Mouse (Mus musculus): ENCODE measurements at regions not wholly inside any gene's neighbourhood (a gene's known extent, or its start where the extent isn't known, plus 50 kb on each side); places are given as distances from the start of the nearest gene placed in this dataset.

DNA sequence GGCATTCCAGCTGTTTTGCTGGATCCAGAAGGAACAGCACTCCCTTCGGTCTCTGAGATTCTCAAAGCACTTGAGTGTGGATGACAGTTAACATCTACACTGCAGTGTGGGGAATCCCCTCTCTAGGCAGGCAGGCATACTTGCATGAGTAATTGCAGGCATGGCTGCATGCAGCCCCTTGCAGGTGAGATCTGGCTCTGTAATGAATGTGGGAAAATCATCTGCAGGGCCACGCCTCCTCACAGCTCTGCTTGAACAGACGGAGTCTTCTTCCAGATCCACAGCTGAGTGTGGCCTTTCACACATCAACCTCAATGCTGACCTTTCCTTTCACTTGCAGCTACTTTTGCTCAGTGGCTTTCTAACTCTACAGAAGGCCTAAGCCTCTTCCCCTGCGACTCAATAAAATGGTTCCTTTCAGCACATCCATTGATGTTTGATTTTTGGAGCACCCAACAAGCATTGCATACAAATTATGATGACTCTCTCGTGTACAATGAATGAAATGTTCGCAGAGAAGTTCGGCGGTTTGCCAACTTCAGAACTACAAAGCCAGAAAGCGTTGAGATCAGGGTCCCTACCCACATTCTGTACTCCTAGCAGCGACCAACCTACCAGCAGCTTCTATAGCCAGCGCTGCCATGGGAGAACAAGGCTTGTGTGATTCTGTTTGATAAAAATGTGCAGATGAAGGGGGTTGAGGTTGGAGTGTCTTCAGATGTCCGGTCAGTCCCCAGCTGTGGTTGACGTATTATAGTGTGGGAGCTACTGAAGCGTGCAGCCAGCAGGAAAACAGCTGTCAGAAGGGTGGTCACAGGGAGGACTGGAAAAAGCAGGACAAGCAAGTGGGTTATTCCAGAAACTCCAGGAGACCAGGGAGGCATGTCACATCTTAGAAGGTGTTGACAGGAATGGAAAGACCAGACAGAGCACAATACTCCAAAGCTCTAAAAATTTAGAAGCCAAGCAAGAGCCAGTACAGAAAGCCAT, 211.1 kb downstream of the Gm5447 start:
- Histone ChIP-seq H3K36me3 (replicated peaks; ENCODE audit: low read length) (no peaks in the 10 kb centered on the region), H3K9me3 (no peaks in the 10 kb centered on the region), H3K27me3 (replicated peaks) (peaks cover 3% of the 10 kb centered on the region), H3K4me1 (0 out of 2 replicates have a peak, but pooled peaks cover 3% of the 10 kb centered on the region), H3K4me3 (replicated peaks) (no peak overlapping the region)
- TF ChIP-seq FLI1 (IDR thresholded peaks at IDR 0.05; ENCODE audit: low read length): no peak
- TF ChIP-seq GATA1 (IDR thresholded peaks at IDR 0.05; ENCODE audit: borderline replicate concordance, low read length): no peak

DNA sequence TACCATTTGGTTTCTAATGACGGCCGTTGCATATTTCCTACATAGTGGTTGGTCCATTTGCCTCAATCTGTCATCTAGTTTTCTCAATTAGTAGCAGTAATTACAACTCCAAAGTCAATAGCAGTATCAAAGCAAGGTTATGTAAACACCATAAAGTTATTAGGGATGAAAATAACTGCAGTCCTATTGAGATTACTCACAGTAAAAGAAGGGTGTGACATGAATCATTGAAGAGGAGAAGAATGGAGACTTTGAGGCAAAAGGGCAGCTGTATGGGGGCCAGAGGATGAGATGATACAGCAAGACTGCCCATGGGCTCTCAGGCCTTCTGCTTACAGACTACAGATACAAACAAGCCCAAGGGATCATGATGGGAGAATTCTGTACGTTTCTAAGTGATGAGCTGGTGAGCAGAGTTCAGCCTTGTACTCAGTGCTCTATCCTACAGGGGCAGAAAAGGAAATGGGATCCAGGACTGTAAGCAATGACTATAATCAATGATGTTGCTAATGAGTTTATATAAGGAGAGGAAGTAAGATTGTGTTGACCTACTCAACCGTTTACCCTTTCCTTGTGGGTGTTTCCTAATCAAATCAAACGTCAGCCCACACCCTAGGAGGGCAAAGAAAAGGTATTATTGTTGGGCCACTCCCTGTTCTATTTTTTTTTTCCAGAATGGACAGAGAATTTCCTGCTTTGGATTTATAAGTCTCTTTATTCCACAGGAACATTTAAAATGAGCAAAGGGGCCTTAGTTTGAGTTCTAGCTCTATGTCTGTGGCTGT, 213.0 kb downstream of the Gm5447 start:
- H3K4me3 ChIP-seq (replicated peaks): no peak overlapping the region
- peaks cover 3% of the 10 kb centered on the region for H3K27me3 ChIP-seq (replicated peaks)
- H3K36me3 ChIP-seq (replicated peaks; ENCODE audit: low read length): no peaks in the 10 kb centered on the region
- 0 out of 2 replicates have a peak, but pooled peaks cover 4% of the 10 kb centered on the region for H3K4me1 ChIP-seq
- TF ChIP-seq FLI1 (IDR thresholded peaks at IDR 0.05; ENCODE audit: low read length) (no peak), GATA1 (IDR thresholded peaks at IDR 0.05; ENCODE audit: borderline replicate concordance, low read length) (no peak)
- H3K9me3 ChIP-seq: no peaks in the 10 kb centered on the region

DNA sequence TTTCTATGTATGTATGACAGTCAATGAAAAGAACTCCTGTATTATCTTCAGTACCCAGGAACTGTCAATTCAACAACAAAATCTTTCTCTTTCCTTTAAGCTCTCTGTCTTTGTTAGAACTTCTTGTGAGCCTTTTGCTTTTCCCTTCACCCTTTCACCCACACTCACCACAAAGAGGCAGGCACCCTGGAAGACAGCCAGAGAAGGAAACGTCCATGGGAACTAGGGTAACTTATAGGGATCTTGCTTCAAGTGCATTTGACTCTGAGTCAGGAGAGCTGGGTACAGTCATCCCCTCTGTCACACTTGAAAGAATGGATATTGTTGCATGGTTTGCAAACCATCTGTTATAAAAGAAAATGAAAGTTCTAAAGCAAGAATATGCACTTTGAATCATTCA, 215.1 kb downstream of the Gm5447 start:
- TF ChIP-seq FLI1 (IDR thresholded peaks at IDR 0.05; ENCODE audit: low read length) (no peak), GATA1 (IDR thresholded peaks at IDR 0.05; ENCODE audit: borderline replicate concordance, low read length) (no peak)
- Histone ChIP-seq H3K9me3 (no peaks in the 10 kb centered on the region), H3K36me3 (replicated peaks; ENCODE audit: low read length) (no peaks in the 10 kb centered on the region), H3K4me1 (0 out of 2 replicates have a peak, but pooled peaks cover 4% of the 10 kb centered on the region), H3K4me3 (replicated peaks) (no peak overlapping the region), H3K27me3 (replicated peaks) (peaks cover 3% of the 10 kb centered on the region)

DNA sequence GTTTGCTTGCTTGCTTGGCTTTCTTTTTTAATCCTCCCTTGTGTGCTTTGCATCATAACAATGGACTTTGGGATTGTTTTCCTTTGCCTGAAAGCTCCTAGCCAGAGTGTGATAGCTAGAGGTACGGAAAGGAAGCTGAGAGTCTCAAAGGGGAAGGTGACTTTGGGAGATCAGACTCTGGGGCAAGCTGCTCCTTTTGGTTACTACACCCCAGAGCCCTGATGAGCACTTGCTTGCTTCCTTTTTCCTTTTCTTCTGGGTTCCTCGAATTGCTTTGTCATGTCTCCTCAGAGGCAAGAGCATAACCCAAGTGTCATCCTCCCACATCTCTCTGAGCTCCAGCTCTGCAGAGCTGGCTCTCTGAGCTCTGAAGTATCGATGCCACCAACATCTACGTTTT, 216.0 kb downstream of the Gm5447 start:
- H3K4me3 ChIP-seq (replicated peaks): no peak overlapping the region
- no peaks in the 10 kb centered on the region for H3K36me3 ChIP-seq (replicated peaks; ENCODE audit: low read length)
- no peaks in the 10 kb centered on the region for H3K27me3 ChIP-seq (replicated peaks)
- TF ChIP-seq GATA1 (IDR thresholded peaks at IDR 0.05; ENCODE audit: borderline replicate concordance, low read length): no peak
- no peak for TF ChIP-seq FLI1 (IDR thresholded peaks at IDR 0.05; ENCODE audit: low read length)
- H3K9me3 ChIP-seq: 0 out of 2 replicates have a peak, but pooled peaks cover 4% of the 10 kb centered on the region
- 0 out of 2 replicates have a peak, but pooled peaks cover 4% of the 10 kb centered on the region for H3K4me1 ChIP-seq

DNA sequence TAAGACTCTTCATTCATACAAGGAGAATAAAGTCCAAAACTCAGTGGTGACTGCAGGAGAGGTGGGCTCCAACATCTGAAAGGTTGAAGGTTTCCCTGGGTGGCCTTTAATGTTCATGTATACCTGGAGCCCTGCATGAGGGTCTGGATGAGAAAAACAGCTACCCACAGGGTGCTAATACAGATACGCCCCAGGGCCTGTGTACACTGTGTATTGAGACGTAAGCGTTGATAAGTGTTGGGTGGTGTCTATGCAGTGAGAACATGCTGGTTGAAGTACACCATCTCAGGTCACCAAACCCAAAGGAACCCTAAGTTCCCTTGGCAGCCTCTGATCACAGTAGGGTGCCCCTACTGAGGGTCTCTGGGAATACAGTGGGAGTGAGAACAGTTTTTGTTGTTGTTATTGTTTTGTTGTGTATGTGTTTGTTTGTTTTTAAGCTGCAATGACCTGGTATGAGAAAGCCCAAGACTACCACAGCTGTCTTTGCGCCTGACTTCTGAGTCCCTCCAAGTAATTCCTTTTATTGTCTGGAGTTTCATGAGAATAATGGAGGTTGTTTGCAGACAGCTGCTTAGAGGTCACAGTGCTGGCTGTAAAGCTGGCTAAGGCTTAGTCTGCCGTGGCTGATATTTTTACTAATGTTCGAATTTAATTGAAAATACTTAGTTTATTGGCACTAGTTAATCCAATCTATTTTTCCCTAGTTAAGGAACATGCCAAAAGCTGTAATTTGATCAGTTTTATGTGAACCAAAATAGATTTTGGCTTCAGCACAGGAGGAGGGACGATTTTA, 217.5 kb downstream of the Gm5447 start:
- H3K4me1 ChIP-seq: 0 out of 2 replicates have a peak, but pooled peaks cover 4% of the 10 kb centered on the region
- H3K27me3 ChIP-seq (replicated peaks): no peaks in the 10 kb centered on the region
- 0 out of 2 replicates have a peak, but pooled peaks cover 4% of the 10 kb centered on the region for H3K9me3 ChIP-seq
- H3K36me3 ChIP-seq (replicated peaks; ENCODE audit: low read length): no peaks in the 10 kb centered on the region
- no peak for TF ChIP-seq GATA1 (IDR thresholded peaks at IDR 0.05; ENCODE audit: borderline replicate concordance, low read length)
- TF ChIP-seq FLI1 (IDR thresholded peaks at IDR 0.05; ENCODE audit: low read length): no peak
- no peak overlapping the region for H3K4me3 ChIP-seq (replicated peaks)

DNA sequence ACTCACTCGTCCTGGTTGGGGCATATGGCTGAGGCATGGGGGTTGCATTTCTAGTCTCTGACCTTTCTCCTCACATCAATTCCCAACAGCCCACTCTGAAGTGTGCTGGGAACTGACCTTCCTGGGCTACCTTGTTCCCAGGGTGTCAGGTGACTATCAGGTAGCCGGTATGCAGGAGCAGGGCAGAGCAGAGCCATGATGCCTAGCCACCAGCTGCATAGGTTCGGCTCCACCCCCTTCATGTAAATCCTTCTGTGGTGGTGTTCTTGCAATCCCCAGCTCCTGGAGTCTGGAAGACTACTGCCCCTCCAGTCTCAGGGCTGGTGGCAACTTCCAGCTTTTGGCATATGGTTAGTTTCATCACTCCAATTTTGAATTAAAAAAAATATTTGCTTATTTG, 221.0 kb downstream of the Gm5447 start:
- TF ChIP-seq GATA1 (IDR thresholded peaks at IDR 0.05; ENCODE audit: borderline replicate concordance, low read length): no peak
- no peak for TF ChIP-seq FLI1 (IDR thresholded peaks at IDR 0.05; ENCODE audit: low read length)
- no peaks in the 10 kb centered on the region for H3K36me3 ChIP-seq (replicated peaks; ENCODE audit: low read length)
- H3K4me3 ChIP-seq (replicated peaks): no peak overlapping the region
- H3K9me3 ChIP-seq: 0 out of 2 replicates have a peak, but pooled peaks cover 4% of the 10 kb centered on the region
- H3K27me3 ChIP-seq (replicated peaks): no peaks in the 10 kb centered on the region
- 0 out of 2 replicates have a peak, but pooled peaks cover 3% of the 10 kb centered on the region for H3K4me1 ChIP-seq

DNA sequence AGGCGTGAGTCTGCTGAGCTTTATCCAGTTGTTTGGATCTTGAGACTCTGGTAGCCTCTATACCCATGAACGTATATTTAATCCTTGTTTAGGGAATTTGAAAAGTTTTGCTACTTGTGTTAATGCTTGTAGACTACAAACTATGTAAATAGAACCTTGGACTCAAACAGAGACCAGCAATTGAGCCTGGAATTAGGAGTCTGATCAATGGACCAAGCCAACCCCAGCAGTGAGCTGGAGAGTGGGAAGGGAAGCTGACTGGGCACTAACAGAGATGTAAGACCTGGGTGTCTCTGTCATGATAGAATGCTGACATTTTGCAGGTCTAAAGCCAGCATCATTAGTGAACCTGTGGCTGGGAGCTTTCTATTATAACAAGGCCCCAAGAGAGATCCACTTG, 222.5 kb downstream of the Gm5447 start:
- no peak overlapping the region for H3K4me3 ChIP-seq (replicated peaks)
- H3K9me3 ChIP-seq: 0 out of 2 replicates have a peak, but pooled peaks cover 4% of the 10 kb centered on the region
- no peak for TF ChIP-seq GATA1 (IDR thresholded peaks at IDR 0.05; ENCODE audit: borderline replicate concordance, low read length)
- TF ChIP-seq FLI1 (IDR thresholded peaks at IDR 0.05; ENCODE audit: low read length): no peak
- H3K4me1 ChIP-seq: no peaks in the 10 kb centered on the region
- H3K36me3 ChIP-seq (replicated peaks; ENCODE audit: low read length): no peaks in the 10 kb centered on the region
- no peaks in the 10 kb centered on the region for H3K27me3 ChIP-seq (replicated peaks)

DNA sequence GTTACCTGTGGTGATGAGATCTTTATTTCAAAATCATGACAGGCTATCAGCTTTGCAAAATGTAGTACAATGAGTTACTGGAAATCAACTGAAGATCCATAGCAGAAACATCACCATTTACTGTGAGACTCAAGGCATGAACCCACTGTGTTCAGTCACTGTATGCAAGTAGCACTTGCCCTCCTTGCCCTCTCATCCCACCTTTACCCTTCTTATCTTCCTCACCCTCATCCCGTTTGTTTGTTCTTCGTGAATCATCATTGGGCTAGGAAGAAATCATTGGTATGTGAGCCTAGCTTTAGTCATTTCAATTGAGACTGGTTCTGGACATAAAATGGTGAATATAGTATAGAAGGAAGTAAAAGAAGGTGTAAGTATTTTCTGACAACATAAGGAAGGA, 223.6 kb downstream of the Gm5447 start:
- H3K27me3 ChIP-seq (replicated peaks): no peaks in the 10 kb centered on the region
- TF ChIP-seq FLI1 (IDR thresholded peaks at IDR 0.05; ENCODE audit: low read length): no peak
- TF ChIP-seq GATA1 (IDR thresholded peaks at IDR 0.05; ENCODE audit: borderline replicate concordance, low read length): no peak
- 0 out of 2 replicates have a peak, but pooled peaks cover 4% of the 10 kb centered on the region for H3K9me3 ChIP-seq
- H3K4me1 ChIP-seq: no peaks in the 10 kb centered on the region
- H3K4me3 ChIP-seq (replicated peaks): no peak overlapping the region
- H3K36me3 ChIP-seq (replicated peaks; ENCODE audit: low read length): no peaks in the 10 kb centered on the region

DNA sequence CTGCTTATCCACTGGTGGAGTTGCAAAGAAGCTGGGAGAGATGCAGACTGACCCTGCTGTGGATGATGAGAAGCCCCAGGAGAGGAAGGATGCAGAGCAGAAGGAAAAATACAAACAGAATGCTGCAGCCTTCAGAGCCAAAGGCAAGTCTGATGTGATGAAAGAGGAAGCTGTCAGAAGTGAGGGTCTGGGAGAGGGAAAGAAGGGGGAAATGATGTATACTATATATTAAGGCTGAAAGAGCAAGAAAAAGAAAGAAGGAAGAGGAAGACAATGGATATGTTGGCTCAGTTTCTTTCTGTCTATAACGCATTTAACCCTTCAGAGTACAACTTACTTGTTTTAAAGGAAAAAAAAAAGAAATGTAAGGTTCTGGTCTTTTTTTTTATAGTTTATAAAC, 225.4 kb downstream of the Gm5447 start:
- no peak for TF ChIP-seq GATA1 (IDR thresholded peaks at IDR 0.05; ENCODE audit: borderline replicate concordance, low read length)
- no peak for TF ChIP-seq FLI1 (IDR thresholded peaks at IDR 0.05; ENCODE audit: low read length)
- no peaks in the 10 kb centered on the region for H3K36me3 ChIP-seq (replicated peaks; ENCODE audit: low read length)
- H3K4me1 ChIP-seq: no peaks in the 10 kb centered on the region
- H3K9me3 ChIP-seq: 0 out of 2 replicates have a peak, but pooled peaks cover 4% of the 10 kb centered on the region
- peaks cover 2% of the 10 kb centered on the region for H3K27me3 ChIP-seq (replicated peaks)
- no peak overlapping the region for H3K4me3 ChIP-seq (replicated peaks)
